Mouse (Mus musculus): Measurements from ENCODE around the gene Gmpr. TPM values are rescaled to one million over a fixed set of nuclear protein-coding genes. Genes with fewer than 3 reads are reported as not detected.

Gene Gmpr
- polyA plus RNA-seq, 1 experiment = 16.9 TPM

GRCm38 (mm10) chr13:45600443-45600842 lies 93.2 kb downstream of the Gmpr start:
- no peak for DNase-seq (ENCODE audit: low read depth)

Other genes starting within 250 kb of the Gmpr start
- gene Mylip, start 117.7 kb upstream of the Gmpr start, polyA plus RNA-seq (2012; rRNA removed) = 34.0 and 36.1 TPM in 2 replicates

Data from gonadal fat pad, adult 2 months (tissue).